Mouse (Mus musculus): ENCODE data around the gene Mgst1.

Gene Mgst1

GRCm38 (mm10) chr6:138139930-138140329, at the start of gene Mgst1:
Gene Mgst1, plus strand, starts transcription at chr6:138140316.
- in situ Hi-C loops (cut with MboI, MseI): no loop called here

- in situ Hi-C loops (cut with MboI, MseI): no loop called here
These were observed 47.7 kb upstream of the Mgst1 start for GRCm38 (mm10) chr6:138092432-138092831.

- in situ Hi-C loops (cut with MboI, MseI): no loop called here
These were observed 45.1 kb upstream of the Mgst1 start for GRCm38 (mm10) chr6:138095060-138095459.

- in situ Hi-C loops (cut with MboI, MseI): no loop called here
These were observed 40.5 kb upstream of the Mgst1 start for GRCm38 (mm10) chr6:138099646-138100045.

- in situ Hi-C loops (cut with MboI, MseI): no loop called here
These were observed 38.3 kb upstream of the Mgst1 start for GRCm38 (mm10) chr6:138101843-138102242.

GRCm38 (mm10) chr6:138102940-138103339, 37.2 kb upstream of the Mgst1 start:
- in situ Hi-C loops (cut with MboI, MseI): no loop called here

GRCm38 (mm10) chr6:138104559-138104958, 35.6 kb upstream of the Mgst1 start:
- in situ Hi-C loops (cut with MboI, MseI): no loop called here

GRCm38 (mm10) chr6:138117496-138117895, 22.6 kb upstream of the Mgst1 start:
- in situ Hi-C loops (cut with MboI, MseI): no loop called here

- in situ Hi-C loops (cut with MboI, MseI): no loop called here
These were observed 11.5 kb upstream of the Mgst1 start for GRCm38 (mm10) chr6:138128392-138129335.

- in situ Hi-C loops (cut with MboI, MseI): no loop called here
These were observed 9.6 kb upstream of the Mgst1 start for GRCm38 (mm10) chr6:138130541-138130940.

GRCm38 (mm10) chr6:138140336-138140735, 220 bp downstream of the Mgst1 start:
- in situ Hi-C loops (cut with MboI, MseI): no loop called here

GRCm38 (mm10) chr6:138141111-138141592, 1.0 kb downstream of the Mgst1 start:
- in situ Hi-C loops (cut with MboI, MseI): no loop called here

GRCm38 (mm10) chr6:138142604-138143003, 2.5 kb downstream of the Mgst1 start:
- in situ Hi-C loops (cut with MboI, MseI): no loop called here

GRCm38 (mm10) chr6:138143450-138143849, 3.3 kb downstream of the Mgst1 start:
- in situ Hi-C loops (cut with MboI, MseI): no loop called here

- in situ Hi-C loops (cut with MboI, MseI): no loop called here
These were observed 13.0 kb downstream of the Mgst1 start for GRCm38 (mm10) chr6:138153111-138153510.

- in situ Hi-C loops (cut with MboI, MseI): no loop called here
These were observed 23.8 kb downstream of the Mgst1 start for GRCm38 (mm10) chr6:138163920-138164319.

- in situ Hi-C loops (cut with MboI, MseI): no loop called here
These were observed 31.5 kb downstream of the Mgst1 start for GRCm38 (mm10) chr6:138171480-138172224.
